In the genomic region with DNA sequence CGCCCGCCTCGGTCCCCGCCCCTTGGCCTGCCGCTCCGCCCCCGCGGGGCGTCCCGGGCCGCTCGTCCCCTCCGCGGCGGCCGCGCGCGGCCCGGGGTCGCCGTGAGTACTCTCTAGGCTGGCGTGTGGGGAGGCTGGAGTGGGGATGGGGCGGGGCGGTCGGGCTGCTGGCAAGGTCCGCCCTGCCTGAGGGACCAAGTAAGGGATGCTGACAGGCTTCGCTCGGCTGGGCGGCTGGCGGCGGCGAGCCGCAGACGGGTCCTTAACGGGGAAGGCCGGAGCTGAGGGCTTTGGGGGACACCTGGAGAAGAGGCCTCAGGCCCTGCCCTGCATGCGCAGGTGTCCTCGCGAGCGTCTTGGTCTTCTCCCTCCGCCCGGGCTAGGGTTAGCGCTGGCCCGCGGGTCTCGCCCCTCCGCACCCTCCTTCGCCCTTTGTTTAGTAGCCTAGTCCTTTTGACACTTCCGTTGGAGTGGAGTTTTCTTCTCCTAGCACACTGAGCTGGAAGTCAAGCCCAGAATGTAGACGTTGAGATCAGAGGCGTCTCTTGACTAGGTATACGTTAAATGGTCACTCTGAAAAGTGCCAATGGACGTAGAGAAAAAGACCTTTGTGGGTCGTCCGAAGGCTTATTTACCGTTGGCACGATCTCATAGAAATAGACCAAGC, we compare ENCODE assay signal across 8 mouse cellular contexts. TPM values are rescaled to one million over a fixed set of nuclear protein-coding genes. Genes with fewer than 3 reads are reported as not detected.
DNase-seq lines count a peak whose midpoint lies in the region; ATAC-seq and TF ChIP-seq lines count a peak whose summit lies in the region.

No protein-coding gene starts in this region.

- peak overlapping the region; percentile 93 for H3K9ac ChIP-seq in hindbrain, embryonic 13.5 days

- H3K4me3 ChIP-seq in cerebellum, adult 2 months (replicated peaks; ENCODE audit: insufficient read depth, low read depth, low read length): peak overlapping the region; percentile 87
- peak overlapping the region; percentile 80 for H3K4me3 ChIP-seq in testis, adult 2 months (ENCODE audit: control insufficient read depth, low read depth, low read length)
- peak overlapping the region; percentile 95 for H3K4me3 ChIP-seq in hindbrain, embryonic 13.5 days

- no peaks in the 10 kb centered on the region for H3K36me3 ChIP-seq in testis, adult 2 months (ENCODE audit: control insufficient read depth, insufficient read depth, low read length)
- H3K36me3 ChIP-seq in hindbrain, embryonic 13.5 days: peaks cover 7% of the 10 kb centered on the region

- DNase-seq in cerebellum, adult 2 months: no peak
- no peak for DNase-seq in cerebellum, postnatal 14 days
- no peak for DNase-seq in testis, postnatal 10 days (ENCODE audit: low spot score)
- DNase-seq in urinary bladder, postnatal 4 days (ENCODE audit: low spot score in 2 of 2): no peak
- DNase-seq in spleen, postnatal 4 days (ENCODE audit: low spot score in 2 of 2): no peak

- peaks cover 2% of the 10 kb centered on the region; the same call in 1 of the 2 replicates for H3K4me1 ChIP-seq in cerebellum, adult 2 months (ENCODE audit: control insufficient read depth, insufficient read depth, low read length)
- H3K4me1 ChIP-seq in testis, adult 2 months (ENCODE audit: control insufficient read depth, insufficient read depth, low read length): no peaks in the 10 kb centered on the region; the same call in 1 of the 2 replicates
- H3K4me1 ChIP-seq in hindbrain, embryonic 13.5 days (replicated peaks): peaks cover 37% of the 10 kb centered on the region

- WGBS in cerebellum, adult 2 months: under 1% methylated on average over 58 of the region's 58 CpGs
- under 1% methylated on average over 34 of the region's 58 CpGs for WGBS in hindbrain, embryonic 13.5 days

- H3K27ac ChIP-seq in cerebellum, adult 2 months (ENCODE audit: insufficient read depth, low read length): peak overlapping the region; percentile 69
- H3K27ac ChIP-seq in testis, adult 2 months (ENCODE audit: control insufficient read depth, insufficient read depth, low read depth, low read length): peak overlapping the region; percentile 88
- peak overlapping the region; percentile 95 for H3K27ac ChIP-seq in hindbrain, embryonic 13.5 days

- H3K27me3 ChIP-seq in cerebellum, adult 2 months (ENCODE audit: control insufficient read depth, insufficient read depth, low read length): no peaks in the 10 kb centered on the region
- H3K27me3 ChIP-seq in testis, adult 2 months (ENCODE audit: control insufficient read depth, insufficient read depth, low read length): no peaks in the 10 kb centered on the region
- no peaks in the 10 kb centered on the region for H3K27me3 ChIP-seq in hindbrain, embryonic 13.5 days

- TF ChIP-seq CTCF in cerebellum, adult 2 months (IDR thresholded peaks at IDR 0.05; ENCODE audit: borderline replicate concordance, insufficient read depth, low read depth, low read length): no peak
- TF ChIP-seq CTCF in testis, adult 2 months (IDR thresholded peaks at IDR 0.05; ENCODE audit: control insufficient read depth, insufficient read depth, insufficient replicate concordance, low read depth, low read length): no peak

- H3K4me2 ChIP-seq in hindbrain, embryonic 13.5 days: peak overlapping the region; percentile 69

- no peak for TF ChIP-seq POLR2A in cerebellum, adult 2 months (IDR thresholded peaks at IDR 0.05; ENCODE audit: borderline replicate concordance, insufficient read depth, low read length)
- peak; percentile 44 for TF ChIP-seq POLR2A in testis, adult 2 months (IDR thresholded peaks at IDR 0.05; ENCODE audit: control insufficient read depth, low read depth, low read length)

- no peaks in the 10 kb centered on the region for H3K9me3 ChIP-seq in hindbrain, embryonic 13.5 days

- peak; percentile 93; the same call in 1 of the 2 replicates for ATAC-seq in hindbrain, embryonic 13.5 days (ENCODE audit: low FRiP score)
- peak; percentile 21 for ATAC-seq in megakaryocyte, adult 5-6 weeks (ENCODE audit: poor library complexity, severe bottlenecking)

RNA-seq across cellular contexts. Expression of a gene that starts 0.4 kb away (rescaled TPM):
- polyA plus RNA-seq in cerebellum, adult 2 months (2012; rRNA removed): 174 and 176 TPM in 2 replicates
- polyA plus RNA-seq in testis, adult 2 months (2012; rRNA removed): 34.5 and 35.6 TPM in 2 replicates
- 185 and 191 TPM in 2 replicates for polyA plus RNA-seq in hindbrain, embryonic 13.5 days (2015; fragmentation: Nextera tagmentation; extraction: Ambion mirVana)
- total RNA-seq in megakaryocyte, adult 5-6 weeks (2015): 29.8 and 35.2 TPM in 2 replicates
- total RNA-seq in megakaryocyte, adult 5-6 weeks (2017): 22.9 and 23.0 TPM in 2 replicates

RNA-seq across cellular contexts. Expression of a gene that starts 38.7 kb away (rescaled TPM):
- polyA plus RNA-seq in cerebellum, adult 2 months (2012; rRNA removed): 2,306 and 2,370 TPM in 2 replicates
- polyA plus RNA-seq in testis, adult 2 months (2012; rRNA removed): 491 and 510 TPM in 2 replicates
- 1,130 and 1,207 TPM in 2 replicates for polyA plus RNA-seq in hindbrain, embryonic 13.5 days (2015; fragmentation: Nextera tagmentation; extraction: Ambion mirVana)
- total RNA-seq in megakaryocyte, adult 5-6 weeks (2015): 192 and 215 TPM in 2 replicates
- total RNA-seq in megakaryocyte, adult 5-6 weeks (2017): 908 and 975 TPM in 2 replicates

RNA-seq across cellular contexts. Expression of a gene that starts 39.7 kb away (rescaled TPM):
- polyA plus RNA-seq in cerebellum, adult 2 months (2012; rRNA removed): 6.5 and 7.4 TPM in 2 replicates
- 13.2 and 17.5 TPM in 2 replicates for polyA plus RNA-seq in testis, adult 2 months (2012; rRNA removed)
- 35.4 and 39.3 TPM in 2 replicates for polyA plus RNA-seq in hindbrain, embryonic 13.5 days (2015; fragmentation: Nextera tagmentation; extraction: Ambion mirVana)
- total RNA-seq in megakaryocyte, adult 5-6 weeks (2015): not detected in 2 replicates
- total RNA-seq in megakaryocyte, adult 5-6 weeks (2017): not detected in 2 replicates
